Mouse (Mus musculus) neural tube, embryonic 12.5 days (tissue): Measurements from ENCODE around the gene Tlx1. TPM values are rescaled to one million over a fixed set of nuclear protein-coding genes. Genes with fewer than 3 reads are reported as not detected.

Experiments used
- ATAC-seq: fragments of 200-750 bp; cut with Nextera tagmentation; 2 replicates; pipeline ENCODE4 v1.8.0; 2017; ENCODE audit warnings: low read depth, mild to moderate bottlenecking, moderate TSS enrichment, moderate library complexity; ENCODE audit not compliant: low FRiP score
- H3K27ac ChIP-seq: fragments of 300-500 bp; sonication (generic); 2 replicates; pipeline ENCODE4 v1.5.1; 2016
- H3K27me3 ChIP-seq: fragments of 300-500 bp; sonication (generic); replicated peaks from 2 replicates; pipeline ENCODE4 v1.6.1; 2016; ENCODE audit warnings: mild to moderate bottlenecking
- H3K36me3 ChIP-seq: fragments of 300-500 bp; sonication (generic); 2 replicates; pipeline ENCODE4 v1.6.1; 2016; ENCODE audit warnings: mild to moderate bottlenecking
- H3K4me1 ChIP-seq: fragments of 300-500 bp; sonication (generic); 2 replicates; pipeline ENCODE4 v1.6.1; 2016
- H3K4me2 ChIP-seq: fragments of 300-500 bp; sonication (generic); replicated peaks from 2 replicates; pipeline ENCODE4 v1.6.1; 2016; ENCODE audit warnings: mild to moderate bottlenecking
- H3K4me3 ChIP-seq: fragments of 300-500 bp; sonication (generic); 2 replicates; pipeline ENCODE4 v1.5.1; 2016
- H3K9ac ChIP-seq: fragments of 300-500 bp; sonication (generic); 2 replicates; pipeline ENCODE4 v1.6.1; 2016; ENCODE audit warnings: mild to moderate bottlenecking
- H3K9me3 ChIP-seq: fragments of 300-500 bp; sonication (generic); 2 replicates; pipeline ENCODE4 v1.6.1; 2016; ENCODE audit warnings: mild to moderate bottlenecking
- WGBS: fragments of 180-500 bp; shearing (Covaris S2); methylation state at CpG from one replicate; pipeline ENCODE4 v1.1.7; 2016; 5-methylcytosine and 5-hydroxymethylcytosine counted together
- polyA plus RNA-seq: library from polyadenylated mRNA; unstranded; fragments of >200 nt; fragmentation: Nextera tagmentation; extraction: Ambion mirVana; gene quantifications from 2 replicates; pipeline ENCODE4 v1.2.1, GENCODE M21; 2016

The Tlx1 gene
- polyA plus RNA-seq = 2.0 and 2.4 TPM in 2 replicates

GRCm38 (mm10) chr19:45150490-45151181 lies at the start of gene Tlx1:
Tlx1 (plus strand) TSS chr19:45150680.
- no peaks in the 10 kb centered on the region for H3K36me3 ChIP-seq
- ATAC-seq = no peak
- H3K4me3 ChIP-seq = peak within 1 kb of the TSS; percentile 27
- WGBS = under 1% methylated on average over 59 of the region's 61 CpGs
- H3K27ac ChIP-seq = no peak within 1 kb of the TSS
- peaks cover 18% of the 10 kb centered on the region for H3K4me1 ChIP-seq
- H3K9ac ChIP-seq = 0 out of 2 replicates have a peak within 1 kb of the TSS, but pooled peaks have one; percentile 35
- peak within 1 kb of the TSS; percentile 54 for H3K4me2 ChIP-seq
- peaks cover 5% of the 10 kb centered on the region; the same call in 1 of the 2 replicates for H3K9me3 ChIP-seq
- peaks cover 99% of the 10 kb centered on the region for H3K27me3 ChIP-seq

GRCm38 (mm10) chr19:45105591-45105990 lies 44.9 kb upstream of the Tlx1 start:
- Histone ChIP-seq H3K27ac (no peak overlapping the region), H3K9ac (no peak overlapping the region), H3K4me2 (no peak overlapping the region), H3K36me3 (no peaks in the 10 kb centered on the region), H3K4me3 (no peak overlapping the region), H3K27me3 (peaks cover 85% of the 10 kb centered on the region), H3K9me3 (no peaks in the 10 kb centered on the region), H3K4me1 (no peaks in the 10 kb centered on the region; the same call in 1 of the 2 replicates)
- 58% methylated on average over 1 of the region's 1 CpGs for WGBS
- ATAC-seq = no peak

GRCm38 (mm10) chr19:45106689-45107088 lies 43.8 kb upstream of the Tlx1 start:
- Histone ChIP-seq H3K4me3 (no peak overlapping the region), H3K27me3 (peaks cover 79% of the 10 kb centered on the region), H3K9ac (no peak overlapping the region), H3K9me3 (no peaks in the 10 kb centered on the region), H3K4me1 (no peaks in the 10 kb centered on the region; the same call in 1 of the 2 replicates), H3K4me2 (no peak overlapping the region), H3K27ac (no peak overlapping the region), H3K36me3 (no peaks in the 10 kb centered on the region)
- WGBS = 36% methylated on average over 6 of the region's 6 CpGs
- ATAC-seq = no peak

GRCm38 (mm10) chr19:45110681-45111080 lies 39.8 kb upstream of the Tlx1 start:
- Histone ChIP-seq H3K4me2 (no peak overlapping the region), H3K4me3 (no peak overlapping the region), H3K36me3 (no peaks in the 10 kb centered on the region), H3K9ac (no peak overlapping the region), H3K27ac (no peak overlapping the region), H3K9me3 (no peaks in the 10 kb centered on the region), H3K27me3 (peaks cover 56% of the 10 kb centered on the region), H3K4me1 (peaks cover 8% of the 10 kb centered on the region)
- ATAC-seq = no peak
- 77% methylated on average over 8 of the region's 8 CpGs for WGBS

- Histone ChIP-seq H3K4me1 (peaks cover 8% of the 10 kb centered on the region), H3K27ac (no peak overlapping the region), H3K4me3 (no peak overlapping the region), H3K27me3 (peaks cover 53% of the 10 kb centered on the region), H3K36me3 (no peaks in the 10 kb centered on the region), H3K9ac (no peak overlapping the region), H3K4me2 (no peak overlapping the region), H3K9me3 (no peaks in the 10 kb centered on the region)
- 81% methylated on average over 6 of the region's 6 CpGs for WGBS
- no peak for ATAC-seq
Observed at GRCm38 (mm10) chr19:45112444-45112843, 38.0 kb upstream of the Tlx1 start.

- H3K27ac ChIP-seq = no peak overlapping the region
- whole genome bisulfite sequencing = under 1% methylated on average over 18 of the region's 18 CpGs
- no peaks in the 10 kb centered on the region for H3K36me3 ChIP-seq
- H3K9me3 ChIP-seq = no peaks in the 10 kb centered on the region
- H3K9ac ChIP-seq = no peak overlapping the region
- H3K4me2 ChIP-seq = peak overlapping the region; percentile 14; the same call in 1 of the 2 replicates
- no peak overlapping the region for H3K4me3 ChIP-seq
- H3K27me3 ChIP-seq = peaks cover 53% of the 10 kb centered on the region
- H3K4me1 ChIP-seq = peaks cover 8% of the 10 kb centered on the region
- no peak for ATAC-seq
Observed at GRCm38 (mm10) chr19:45113791-45114460, 36.6 kb upstream of the Tlx1 start.

- no peak overlapping the region for H3K27ac ChIP-seq
Observed at GRCm38 (mm10) chr19:45114772-45115171, 35.7 kb upstream of the Tlx1 start.

GRCm38 (mm10) chr19:45116798-45117197 lies 33.7 kb upstream of the Tlx1 start:
- Histone ChIP-seq H3K9ac (no peak overlapping the region), H3K27ac (no peak overlapping the region), H3K27me3 (peaks cover 50% of the 10 kb centered on the region), H3K9me3 (no peaks in the 10 kb centered on the region), H3K4me1 (peaks cover 8% of the 10 kb centered on the region), H3K4me3 (no peak overlapping the region), H3K4me2 (no peak overlapping the region), H3K36me3 (no peaks in the 10 kb centered on the region)
- 69% methylated on average over 1 of the region's 1 CpGs for WGBS
- ATAC-seq = no peak

More at GRCm38 (mm10) chr19:45114772-45115171, 35.7 kb upstream of the Tlx1 start:
- Histone ChIP-seq H3K9me3 (no peaks in the 10 kb centered on the region), H3K4me1 (peaks cover 8% of the 10 kb centered on the region), H3K9ac (no peak overlapping the region), H3K4me2 (no peak overlapping the region), H3K27me3 (peaks cover 48% of the 10 kb centered on the region), H3K4me3 (no peak overlapping the region), H3K36me3 (no peaks in the 10 kb centered on the region)
- 22% methylated on average over 3 of the region's 3 CpGs for WGBS
- no peak for ATAC-seq

GRCm38 (mm10) chr19:45131966-45132628 lies 18.4 kb upstream of the Tlx1 start:
- no peak overlapping the region for H3K4me2 ChIP-seq
- H3K36me3 ChIP-seq = no peaks in the 10 kb centered on the region
- H3K9me3 ChIP-seq = no peaks in the 10 kb centered on the region
- no peak overlapping the region for H3K4me3 ChIP-seq
- H3K9ac ChIP-seq = no peak overlapping the region
- H3K27me3 ChIP-seq = peaks cover 65% of the 10 kb centered on the region
- no peak overlapping the region for H3K27ac ChIP-seq
- WGBS = 23% methylated on average over 14 of the region's 14 CpGs
- no peaks in the 10 kb centered on the region for H3K4me1 ChIP-seq
- ATAC-seq = no peak

GRCm38 (mm10) chr19:45142531-45142930 lies 7.9 kb upstream of the Tlx1 start:
- 4% methylated on average over 3 of the region's 3 CpGs for WGBS
- Histone ChIP-seq H3K27ac (no peak overlapping the region), H3K9ac (no peak overlapping the region), H3K27me3 (peaks cover 98% of the 10 kb centered on the region), H3K4me1 (peaks cover 8% of the 10 kb centered on the region), H3K36me3 (no peaks in the 10 kb centered on the region), H3K9me3 (peaks cover 1% of the 10 kb centered on the region; the same call in 1 of the 2 replicates), H3K4me3 (no peak overlapping the region), H3K4me2 (no peak overlapping the region)
- ATAC-seq = no peak

- peak; percentile 84 for ATAC-seq
- H3K4me3 ChIP-seq = no peak overlapping the region
Observed at GRCm38 (mm10) chr19:45143214-45143895, 7.1 kb upstream of the Tlx1 start.

More at GRCm38 (mm10) chr19:45143214-45143895, 7.1 kb upstream of the Tlx1 start:
- peak overlapping the region; percentile 43 for H3K4me2 ChIP-seq
- peaks cover 100% of the 10 kb centered on the region for H3K27me3 ChIP-seq
- under 1% methylated on average over 46 of the region's 46 CpGs for WGBS
- no peaks in the 10 kb centered on the region for H3K36me3 ChIP-seq
- H3K4me1 ChIP-seq = peaks cover 8% of the 10 kb centered on the region
- H3K9me3 ChIP-seq = peaks cover 5% of the 10 kb centered on the region; the same call in 1 of the 2 replicates
- H3K27ac ChIP-seq = no peak overlapping the region
- H3K9ac ChIP-seq = no peak overlapping the region
